22 mouse cellular contexts compared by ENCODE assay signal in the genomic region with DNA sequence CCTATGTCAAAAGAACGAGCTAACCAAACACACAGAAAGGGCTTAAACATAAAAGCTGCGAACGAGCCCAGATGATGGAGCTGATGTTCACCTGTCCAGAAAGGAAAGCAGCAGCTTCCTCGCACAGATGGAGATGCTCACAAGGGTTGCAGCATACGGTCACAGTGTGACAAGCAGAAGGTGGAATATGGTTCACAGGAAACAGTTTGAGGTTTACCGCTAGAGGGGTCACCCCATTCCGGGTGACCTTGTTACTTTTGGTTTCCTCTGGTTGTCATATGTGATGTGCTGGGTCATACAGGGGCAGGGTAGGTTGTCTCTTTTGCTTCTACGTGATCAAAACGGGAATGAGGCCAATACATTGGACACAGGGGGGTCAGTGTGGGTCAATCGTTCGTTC. TPM values are rescaled to one million over a fixed set of nuclear protein-coding genes. Genes with fewer than 3 reads are reported as not detected.
DNase-seq lines count a peak whose midpoint lies in the region; ATAC-seq lines count a peak whose summit lies in the region.
"Had no signal": no experiment of that assay in that cellular context is flagged by ENCODE, and none has a peak within 500 bp of the region (broad histone marks: within the 10 kb centered on the region; RNA-seq: fewer than 3 reads in every experiment).

No protein-coding gene starts in this region.

- H3K4me2 ChIP-seq in heart, embryonic 12.5 days = no peak overlapping the region
- H3K4me2 ChIP-seq: limb, embryonic 15.5 days; neural tube, embryonic 12.5 days had no signal

- H3K27ac ChIP-seq in heart, embryonic 12.5 days (ENCODE audit: poor library complexity, severe bottlenecking) = no peak overlapping the region
- H3K27ac ChIP-seq: heart, embryonic 10.5 days; hindbrain, postnatal 0 days; limb, embryonic 15.5 days; neural tube, embryonic 12.5 days; stomach, postnatal 0 days had no signal

- 80% methylated on average over 11 of the region's 11 CpGs for WGBS in heart, embryonic 12.5 days

- ATAC-seq in heart, embryonic 12.5 days (ENCODE audit: insufficient number of reproducible peaks, low FRiP score) = no peak
- ATAC-seq in hematopoietic stem cell, adult 5-6 weeks (replicated peaks in 1 of 2; ENCODE audit: insufficient read depth in 1 of 2, low FRiP score in 2 of 2, low TSS enrichment in 1 of 2, low read depth in 1 of 2, poor library complexity in 2 of 2, severe bottlenecking in 2 of 2) = peak; percentile 90
- ATAC-seq: hindbrain, postnatal 0 days had no signal

- no peak overlapping the region for H3K4me3 ChIP-seq in heart, embryonic 12.5 days
- H3K4me3 ChIP-seq: heart, embryonic 10.5 days; limb, embryonic 15.5 days; neural tube, embryonic 12.5 days had no signal

- H3K9me3 ChIP-seq in heart, embryonic 12.5 days (replicated peaks) = peaks cover 9% of the 10 kb centered on the region; the same call in 1 of the 2 replicates
- H3K9me3 ChIP-seq: heart, embryonic 10.5 days; limb, embryonic 15.5 days had no signal

- H3K36me3 ChIP-seq in heart, embryonic 12.5 days = no peaks in the 10 kb centered on the region
- H3K36me3 ChIP-seq: heart, embryonic 10.5 days; limb, embryonic 15.5 days; neural tube, embryonic 12.5 days had no signal

- H3K9ac ChIP-seq in heart, embryonic 12.5 days = no peak overlapping the region
- H3K9ac ChIP-seq: limb, embryonic 15.5 days; neural tube, embryonic 12.5 days had no signal

- no peaks in the 10 kb centered on the region for H3K4me1 ChIP-seq in heart, embryonic 12.5 days (replicated peaks)
- H3K4me1 ChIP-seq: heart, embryonic 10.5 days; limb, embryonic 15.5 days; neural tube, embryonic 12.5 days had no signal

- H3K27me3 ChIP-seq in heart, embryonic 12.5 days (replicated peaks) = no peaks in the 10 kb centered on the region
- H3K27me3 ChIP-seq: limb, embryonic 15.5 days; neural tube, embryonic 12.5 days had no signal

- DNase-seq in heart, adult 11 months = peak; percentile 70
- DNase-seq in naive thymus-derived CD4-positive, alpha-beta T cell, adult 2 months (ENCODE audit: low read depth) = peak; percentile 7
- peak; percentile 29 for DNase-seq in thymus, postnatal 4 days
- DNase-seq in kidney, postnatal 10 days = no peak
- no peak for DNase-seq in ovary, adult 18-20 months (ENCODE audit: low spot score)
- DNase-seq in right cerebral cortex, postnatal 25 days = no peak
- DNase-seq: cerebellum, adult 9-11 months; gastrocnemius, postnatal 14 days; heart, postnatal 14 days; kidney, adult 2 months; kidney, postnatal 36 days; layer of hippocampus, adult 9-11 months; lung, postnatal 36 days; midbrain, embryonic 14.5 days; right cerebral cortex, postnatal 14 days had no signal

RNA-seq across cellular contexts. Expression of gene Gxylt1, which starts 46.0 kb away (rescaled TPM):
- polyA plus RNA-seq in heart, embryonic 12.5 days (2016; fragmentation: Nextera tagmentation; extraction: Ambion mirVana) = 17.2 and 17.7 TPM in 2 replicates
- 21.4 and 24.7 TPM in 2 replicates for total RNA-seq in hematopoietic stem cell, adult 5-6 weeks (2017)

Comparison
In these comparisons a context has a peak if more than half of its experiments do, and no peak if none do; other contexts are left out.
1. DNase-seq: peak in heart, adult 11 months (single experiment), naive thymus-derived CD4-positive, alpha-beta T cell, adult 2 months (single experiment) and thymus, postnatal 4 days (single experiment); none in kidney, postnatal 10 days (single experiment), ovary, adult 18-20 months (single experiment) and right cerebral cortex, postnatal 25 days (single experiment).